Mouse (Mus musculus) MEL (cell line): ENCODE data around the gene Igfbp2. TPM values are rescaled to one million over a fixed set of nuclear protein-coding genes. Genes with fewer than 3 reads are reported as not detected.
A peak's percentile ranks its signal among the peaks of the same experiment; 100 is the strongest.

ENCODE experiments used
- DNase-seq: peaks from one replicate; pipeline ENCODE4 v3.0.0; 2011; ENCODE audit warnings: low read depth, low spot score
- H3K27ac ChIP-seq: 2 replicates; pipeline ENCODE4 v1.5.1; 2012; ENCODE audit warnings: low read depth, mild to moderate bottlenecking, control low read depth, low read length, moderate library complexity; ENCODE audit not compliant: control insufficient read depth
- H3K27me3 ChIP-seq, 2 experiments: fragments of 150-350 bp in 1 of 2; sonication (generic) in 1 of 2; 2 replicates each; pipeline ENCODE4 v1.6.1; 2012; ENCODE audit warnings: low read length in 2 of 2, mild to moderate bottlenecking in 2 of 2, improper control_type of control experiment in 1 of 2, moderate library complexity in 1 of 2; ENCODE audit not compliant: insufficient read depth in 2 of 2, control insufficient read depth in 1 of 2
- H3K36me3 ChIP-seq, 2 experiments: 2 replicates each; pipeline ENCODE4 v1.6.1; 2012 to 2014; ENCODE audit warnings: low read length in 2 of 2, improper control_type of control experiment in 1 of 2, inconsistent platforms in 1 of 2, mild to moderate bottlenecking in 1 of 2; ENCODE audit not compliant: insufficient read depth in 2 of 2, control insufficient read depth in 1 of 2
- H3K4me1 ChIP-seq, 2 experiments: fragments of 150-350 bp in 1 of 2; sonication (generic) in 1 of 2; 2 replicates each; pipeline ENCODE4 v1.6.1; 2012; ENCODE audit warnings: low read length in 2 of 2, improper control_type of control experiment in 1 of 2, mild to moderate bottlenecking in 1 of 2; ENCODE audit not compliant: insufficient read depth in 2 of 2, control insufficient read depth in 1 of 2
- H3K4me3 ChIP-seq, 2 experiments: fragments of 150-350 bp in 1 of 2; sonication (generic) in 1 of 2; 2 replicates each; pipeline ENCODE4 v1.5.1; 2012; ENCODE audit warnings: low read depth in 2 of 2, low read length in 2 of 2, mild to moderate bottlenecking in 2 of 2, moderate library complexity in 2 of 2, control low read depth in 1 of 2, improper control_type of control experiment in 1 of 2; ENCODE audit not compliant: control insufficient read depth in 1 of 2, insufficient read depth in 1 of 2
- H3K79me2 ChIP-seq: 2 replicates; pipeline ENCODE4 v1.6.1; 2012; ENCODE audit warnings: mild to moderate bottlenecking, low read length, moderate library complexity; ENCODE audit not compliant: control insufficient read depth, poor library complexity, insufficient read depth
- H3K9ac ChIP-seq: 2 replicates; pipeline ENCODE4 v1.6.1; 2012; ENCODE audit warnings: low read depth, mild to moderate bottlenecking, control low read depth, low read length, moderate library complexity; ENCODE audit not compliant: control insufficient read depth, poor library complexity, severe bottlenecking
- H3K9me3 ChIP-seq: fragments of 150-350 bp; sonication (generic); replicated peaks from 2 replicates; pipeline ENCODE4 v1.6.1; 2012; ENCODE audit warnings: mild to moderate bottlenecking, low read length, improper control_type of control experiment, moderate library complexity; ENCODE audit not compliant: insufficient read depth
- CHD2 ChIP-seq: IDR thresholded peaks from 2 replicates; pipeline ENCODE4 v1.6.1; 2011; ENCODE audit warnings: low read length, improper control_type of control experiment
- ELF1 ChIP-seq: IDR thresholded peaks from 2 replicates; pipeline ENCODE4 v1.6.1; 2014; ENCODE audit warnings: low read depth, mild to moderate bottlenecking, inconsistent platforms, low read length, improper control_type of control experiment, moderate library complexity
- ETS1 ChIP-seq: IDR thresholded peaks from 2 replicates; pipeline ENCODE4 v1.6.1; 2012; ENCODE audit warnings: low read depth, mild to moderate bottlenecking, inconsistent platforms, low read length, improper control_type of control experiment, moderate library complexity
- HCFC1 ChIP-seq: IDR thresholded peaks from 2 replicates; pipeline ENCODE4 v1.6.1; 2012; ENCODE audit warnings: low read depth, mild to moderate bottlenecking, inconsistent platforms, low read length, improper control_type of control experiment, moderate library complexity
- JUND ChIP-seq: IDR thresholded peaks from 2 replicates; pipeline ENCODE4 v1.6.1; 2011; ENCODE audit warnings: low read depth, mild to moderate bottlenecking, improper control_type of control experiment, low read length
- MAFK ChIP-seq: IDR thresholded peaks from 2 replicates; pipeline ENCODE4 v1.6.1; 2011; ENCODE audit warnings: low read depth, mild to moderate bottlenecking, low read length, improper control_type of control experiment, borderline replicate concordance
- MAX ChIP-seq: IDR thresholded peaks from 2 replicates; pipeline ENCODE4 v1.6.1; 2011; ENCODE audit warnings: low read length, improper control_type of control experiment
- MEF2A ChIP-seq: IDR thresholded peaks from 2 replicates; pipeline ENCODE4 v1.6.1; 2014; ENCODE audit warnings: low read depth, mild to moderate bottlenecking, inconsistent platforms, low read length, improper control_type of control experiment; ENCODE audit not compliant: poor library complexity, insufficient replicate concordance, severe bottlenecking; ENCODE audit errors: extremely low read depth
- MXI1 ChIP-seq: IDR thresholded peaks from 2 replicates; pipeline ENCODE4 v1.6.1; 2011; ENCODE audit warnings: mild to moderate bottlenecking, low read depth, low read length, improper control_type of control experiment
- MYC ChIP-seq: IDR thresholded peaks from 2 replicates; pipeline ENCODE4 v1.6.1; 2011; ENCODE audit warnings: low read depth, mild to moderate bottlenecking, low read length, improper control_type of control experiment, moderate library complexity
- NRF1 ChIP-seq: IDR thresholded peaks from 2 replicates; pipeline ENCODE4 v1.6.1; 2014; ENCODE audit warnings: low read depth, mild to moderate bottlenecking, inconsistent platforms, low read length, improper control_type of control experiment, moderate library complexity; ENCODE audit not compliant: poor library complexity, insufficient read depth, severe bottlenecking
- POLR2A ChIP-seq, 2 experiments: IDR thresholded peaks; 2 replicates each; pipeline ENCODE4 v1.6.1; 2011 to 2012; ENCODE audit warnings: low read length in 2 of 2, mild to moderate bottlenecking in 2 of 2, control low read depth in 1 of 2, improper control_type of control experiment in 1 of 2, low read depth in 1 of 2, moderate library complexity in 1 of 2; ENCODE audit not compliant: control insufficient read depth in 1 of 2, insufficient read depth in 1 of 2, poor library complexity in 1 of 2
- POLR2AphosphoS2 ChIP-seq: IDR thresholded peaks from 2 replicates; pipeline ENCODE4 v1.6.1; 2011; ENCODE audit warnings: low read length, improper control_type of control experiment
- POLR2AphosphoS5 ChIP-seq: IDR thresholded peaks from 2 replicates; pipeline ENCODE4 v1.6.1; 2012; ENCODE audit warnings: low read depth, borderline replicate concordance, mild to moderate bottlenecking, inconsistent platforms, low read length, moderate library complexity, mixed read lengths
- RAD21 ChIP-seq: IDR thresholded peaks from 2 replicates; pipeline ENCODE4 v1.6.1; 2011; ENCODE audit warnings: mild to moderate bottlenecking, low read depth, low read length, improper control_type of control experiment
- SIN3A ChIP-seq: IDR thresholded peaks from 2 replicates; pipeline ENCODE4 v1.6.1; 2012; ENCODE audit warnings: low read length, improper control_type of control experiment, inconsistent platforms
- SMC3 ChIP-seq: IDR thresholded peaks from 2 replicates; pipeline ENCODE4 v1.6.1; 2011; ENCODE audit warnings: low read depth, low read length, improper control_type of control experiment
- TAL1 ChIP-seq: IDR thresholded peaks from 2 replicates; pipeline ENCODE4 v1.6.1; 2012; ENCODE audit warnings: mild to moderate bottlenecking, inconsistent platforms, low read length, moderate library complexity, mixed read lengths
- TBP ChIP-seq: IDR thresholded peaks from 2 replicates; pipeline ENCODE4 v1.8.0; 2011; ENCODE audit warnings: low read depth, low read length, improper control_type of control experiment
- TCF12 ChIP-seq: IDR thresholded peaks from 2 replicates; pipeline ENCODE4 v1.6.1; 2014; ENCODE audit warnings: low read depth, mild to moderate bottlenecking, inconsistent platforms, low read length, improper control_type of control experiment, moderate library complexity
- UBTF ChIP-seq: IDR thresholded peaks from 2 replicates; pipeline ENCODE4 v1.6.1; 2012; ENCODE audit warnings: low read depth, mild to moderate bottlenecking, inconsistent platforms, low read length, improper control_type of control experiment, moderate library complexity, borderline replicate concordance; ENCODE audit not compliant: insufficient read depth
- USF1 ChIP-seq: IDR thresholded peaks from 2 replicates; pipeline ENCODE4 v1.6.1; 2014; ENCODE audit warnings: low read depth, mild to moderate bottlenecking, inconsistent platforms, low read length, improper control_type of control experiment, moderate library complexity
- ZC3H11A ChIP-seq: IDR thresholded peaks from 2 replicates; pipeline ENCODE4 v1.6.1; 2012; ENCODE audit warnings: low read depth, mild to moderate bottlenecking, inconsistent platforms, low read length, improper control_type of control experiment
- ZMIZ1 ChIP-seq: IDR thresholded peaks from 2 replicates; pipeline ENCODE4 v1.6.1; 2012; ENCODE audit warnings: low read depth, mild to moderate bottlenecking, inconsistent platforms, low read length, improper control_type of control experiment, moderate library complexity
- ZNF384 ChIP-seq: IDR thresholded peaks from 2 replicates; pipeline ENCODE4 v1.6.1; 2012; ENCODE audit warnings: low read depth, mild to moderate bottlenecking, inconsistent platforms, low read length, improper control_type of control experiment
- polyA plus RNA-seq, 2 experiments: library from polyadenylated mRNA; stranded (reverse) in 1 of 2; unstranded in 1 of 2; fragments of >175 nt in 1 of 2; fragments of >200 nt in 1 of 2; gene quantifications; 2 replicates each; pipeline versions ENCODE4 v1.2.1 to v1.2.4; 2012; ENCODE audit warnings: low replicate concordance in 2 of 2, low read depth in 1 of 2; ENCODE audit not compliant: insufficient read length in 2 of 2, insufficient read depth in 1 of 2, missing spikeins in 1 of 2
- total RNA-seq: library from RNA; depleted of rRNA; stranded (reverse); fragments of 300-350 nt; gene quantifications from 2 replicates; pipeline ENCODE4 v1.2.3, GENCODE M21; 2012

Igfbp2 gene
- total and polyA plus RNA-seq, 3 experiments = not detected

DNA sequence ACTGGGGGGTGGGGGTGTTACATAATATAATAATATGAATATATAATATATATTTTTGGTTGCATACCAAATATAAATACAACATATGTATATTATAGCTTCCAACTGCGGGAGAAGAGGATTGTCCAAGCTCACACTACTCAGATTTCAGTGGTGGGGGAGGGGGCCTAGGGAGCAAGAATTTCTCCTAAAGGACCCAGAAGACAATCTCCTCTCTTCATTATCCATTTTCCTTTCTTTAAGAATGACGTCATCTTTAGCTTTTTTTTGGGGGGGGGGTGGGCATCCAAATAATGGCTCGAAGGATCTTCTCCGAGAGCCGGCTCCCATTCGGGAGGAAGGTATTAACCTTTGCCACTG is 47.0 kb downstream of the Igfbp2 start:
- Histone ChIP-seq H3K9me3 (no peaks in the 10 kb centered on the region), H3K79me2 (no peaks in the 10 kb centered on the region), H3K27ac (peak overlapping the region; percentile 24; the same call in 1 of the 2 replicates), H3K9ac (peak overlapping the region; percentile 32), H3K36me3 (peaks cover 0 to 18% of the 10 kb centered on the region in 2 experiments; a peak in 2 of 4 replicates), H3K4me1 (peaks cover 16 to 19% of the 10 kb centered on the region in 2 experiments), H3K4me3 (peak overlapping the region; percentile 13 to 53), H3K27me3 (no peaks in the 10 kb centered on the region)
- TF ChIP-seq ZC3H11A (no peak), MEF2A (no peak), HCFC1 (no peak), ETS1 (no peak), MAFK (no peak), SMC3 (no peak), NRF1 (no peak), TAL1 (no peak), POLR2A (IDR thresholded peaks at IDR 0.05; ENCODE audit: control insufficient read depth in 1 of 2, insufficient read depth in 1 of 2, low read depth in 1 of 2, low read length in 2 of 2, poor library complexity in 1 of 2) (no peak), TCF12 (no peak), UBTF (no peak), SIN3A (no peak), JUND (no peak)
- no peak for DNase-seq

DNA sequence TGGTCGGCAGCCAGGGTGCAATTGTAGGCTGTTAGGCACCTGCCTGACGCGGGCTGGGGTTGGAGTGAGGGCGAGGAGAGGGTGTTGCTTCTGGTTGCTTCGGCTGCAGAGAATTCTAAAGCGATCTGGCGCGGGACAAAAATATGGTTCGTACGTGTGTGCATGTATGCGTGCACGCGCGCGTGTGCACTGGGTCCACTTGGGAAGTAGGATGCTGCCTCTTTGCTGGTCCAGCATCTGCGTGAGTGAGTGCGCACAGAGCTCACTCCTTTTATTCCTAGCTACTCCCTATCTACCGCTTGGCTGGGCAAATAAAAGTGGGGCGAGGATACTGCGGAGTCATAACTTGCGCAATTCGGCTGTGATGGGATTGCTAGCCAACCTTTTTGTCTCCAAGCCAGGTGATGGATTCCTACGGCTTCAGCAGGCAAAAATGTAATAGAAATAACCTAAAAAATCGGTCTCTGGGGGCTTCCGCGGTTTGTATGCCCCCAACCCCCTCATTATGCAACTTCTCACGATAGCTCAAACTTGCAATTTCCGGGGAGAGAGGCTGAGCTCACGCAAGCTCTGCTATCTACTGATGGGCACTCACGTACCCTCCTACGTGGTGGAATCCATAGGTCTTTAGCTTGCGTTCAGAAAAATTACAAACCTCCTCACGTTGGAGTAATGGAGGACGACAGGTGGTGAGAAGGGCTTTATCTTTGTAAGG is 47.6 kb downstream of the Igfbp2 start:
- Histone ChIP-seq H3K27ac (peak overlapping the region; percentile 24), H3K4me1 (peaks cover 16 to 19% of the 10 kb centered on the region in 2 experiments), H3K9me3 (no peaks in the 10 kb centered on the region), H3K4me3 (peak overlapping the region; percentile 13 to 53), H3K79me2 (no peaks in the 10 kb centered on the region), H3K36me3 (peaks cover 0 to 18% of the 10 kb centered on the region in 2 experiments; a peak in 2 of 4 replicates), H3K27me3 (no peaks in the 10 kb centered on the region), H3K9ac (peak overlapping the region; percentile 32)
- DNase-seq = peak; percentile 77
- no peak for TF ChIP-seq USF1
- no peak for TF ChIP-seq RAD21
- no peak for TF ChIP-seq POLR2AphosphoS2
- TF ChIP-seq MAFK = no peak
- no peak for TF ChIP-seq ZNF384
- TF ChIP-seq ZMIZ1 = no peak
- TF ChIP-seq MYC = no peak
- peak; percentile 24; the same call in 1 of the 2 replicates for TF ChIP-seq MXI1
- peak; percentile 28; the same call in 1 of the 2 replicates for TF ChIP-seq MAX
- peak; percentile 66 for TF ChIP-seq CHD2
- no peak for TF ChIP-seq ELF1
- 0 out of 2 replicates have a peak, but pooled peaks have one; percentile 20 for TF ChIP-seq TBP
- TF ChIP-seq NRF1 = no peak
- peak; percentile 33; the same call in 1 of the 2 replicates for TF ChIP-seq HCFC1
- no peak for TF ChIP-seq TCF12
- TF ChIP-seq POLR2AphosphoS5 = no peak
